In the genomic region with DNA sequence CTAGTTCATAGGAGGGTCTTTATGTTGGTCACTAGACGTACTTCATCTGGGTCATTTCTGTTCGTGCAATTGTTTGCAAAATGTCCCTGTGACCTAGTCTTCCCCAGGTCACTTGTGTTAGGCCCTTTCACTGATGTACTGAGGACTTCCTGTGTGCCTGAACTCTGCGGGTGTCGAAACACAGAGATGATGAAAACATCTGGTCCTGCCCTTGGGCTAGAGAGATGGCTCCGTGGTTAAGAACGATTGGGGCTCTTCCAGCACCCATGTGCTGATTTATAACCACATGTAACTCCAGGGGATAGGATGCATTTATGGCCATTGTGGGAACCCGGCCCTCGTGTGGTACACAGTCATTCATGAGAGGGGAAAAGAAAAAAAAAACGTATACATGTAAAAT, we compare ENCODE assay signal across 21 mouse cellular contexts.
DNase-seq lines count a peak whose midpoint lies in the region; ATAC-seq and TF ChIP-seq lines count a peak whose summit lies in the region.
"Had no signal": no experiment of that assay in that cellular context is flagged by ENCODE, and none has a peak within 500 bp of the region (broad histone marks: within the 10 kb centered on the region; RNA-seq: fewer than 3 reads in every experiment).

No protein-coding gene starts in this region.

- TF ChIP-seq CTCF in liver, postnatal 0 days (IDR thresholded peaks at IDR 0.05; ENCODE audit: low read depth), result no peak

- WGBS in liver, postnatal 0 days (ENCODE audit: insufficient replicate concordance), result 44% methylated on average over 9 of the region's 9 CpGs
- 72% methylated on average over 9 of the region's 9 CpGs for WGBS in liver, embryonic 11.5 days
- WGBS in hindbrain, embryonic 13.5 days, result 76% methylated on average over 9 of the region's 9 CpGs

- peak; percentile 35; the same call in 1 of the 2 replicates for ATAC-seq in liver, postnatal 0 days
- no peak for ATAC-seq in liver, embryonic 11.5 days (replicated peaks; ENCODE audit: low FRiP score)
- peak; percentile 80 for ATAC-seq in granulocyte monocyte progenitor cell, adult 5-6 weeks (replicated peaks; ENCODE audit: poor library complexity, severe bottlenecking)
- ATAC-seq in hindbrain, embryonic 13.5 days (ENCODE audit: low FRiP score), result no peak
- ATAC-seq: CD4-positive, CD25-positive, alpha-beta regulatory T cell, adult 4 months; forebrain, embryonic 16.5 days; intestine, embryonic 15.5 days had no signal

- TF ChIP-seq EP300 in liver, postnatal 0 days (IDR thresholded peaks at IDR 0.05; ENCODE audit: low read depth), result no peak

- H3K27me3 ChIP-seq in liver, postnatal 0 days (ENCODE audit: insufficient read depth, low read length), result no peaks in the 10 kb centered on the region
- H3K27me3 ChIP-seq in liver, embryonic 11.5 days (replicated peaks; ENCODE audit: control insufficient read depth, insufficient read depth, low read length), result no peaks in the 10 kb centered on the region
- H3K27me3 ChIP-seq in hindbrain, embryonic 13.5 days, result no peaks in the 10 kb centered on the region
- H3K27me3 ChIP-seq: embryonic facial prominence, embryonic 12.5 days; forebrain, embryonic 12.5 days; heart, embryonic 15.5 days; intestine, embryonic 15.5 days had no signal

- DNase-seq in liver, postnatal 0 days, result no peak
- no peak for DNase-seq in liver, embryonic 11.5 days (ENCODE audit: low spot score)
- peak; percentile 36 for DNase-seq in adipocyte (ENCODE audit: low spot score)
- DNase-seq in embryo, embryonic 10 days (ENCODE audit: low spot score), result no peak
- DNase-seq: adrenal gland, postnatal 25 days; B cell, adult 2 months; cerebellum, adult 2 months; cerebellum, postnatal 10 days; heart, postnatal 14 days had no signal

- peaks cover 9% of the 10 kb centered on the region for H3K4me1 ChIP-seq in liver, postnatal 0 days (ENCODE audit: insufficient read depth)
- no peaks in the 10 kb centered on the region for H3K4me1 ChIP-seq in liver, embryonic 11.5 days (replicated peaks; ENCODE audit: control insufficient read depth, insufficient read depth, low read length)
- no peaks in the 10 kb centered on the region for H3K4me1 ChIP-seq in hindbrain, embryonic 13.5 days (replicated peaks)
- H3K4me1 ChIP-seq: embryonic facial prominence, embryonic 12.5 days; forebrain, embryonic 12.5 days had no signal

- no peak overlapping the region for H3K4me2 ChIP-seq in liver, postnatal 0 days (ENCODE audit: low read depth, low read length)
- H3K4me2 ChIP-seq in liver, embryonic 11.5 days, result no peak overlapping the region
- no peak overlapping the region for H3K4me2 ChIP-seq in hindbrain, embryonic 13.5 days
- H3K4me2 ChIP-seq: embryonic facial prominence, embryonic 12.5 days; forebrain, embryonic 12.5 days; heart, embryonic 11.5 days; heart, embryonic 15.5 days; hindbrain, embryonic 14.5 days; intestine, embryonic 15.5 days had no signal

- no peak overlapping the region for H3K27ac ChIP-seq in liver, postnatal 0 days (ENCODE audit: low read depth)
- no peak overlapping the region for H3K27ac ChIP-seq in liver, embryonic 11.5 days (ENCODE audit: low read depth, low read length)
- H3K27ac ChIP-seq in hindbrain, embryonic 13.5 days, result no peak overlapping the region
- H3K27ac ChIP-seq: embryonic facial prominence, embryonic 12.5 days; forebrain, embryonic 12.5 days; heart, adult 2 months; heart, embryonic 15.5 days; hindbrain, embryonic 14.5 days; intestine, embryonic 15.5 days had no signal

- no peaks in the 10 kb centered on the region for H3K9me3 ChIP-seq in liver, postnatal 0 days (ENCODE audit: low read length)
- no peaks in the 10 kb centered on the region for H3K9me3 ChIP-seq in liver, embryonic 11.5 days (ENCODE audit: control insufficient read depth, low read length)
- no peaks in the 10 kb centered on the region for H3K9me3 ChIP-seq in hindbrain, embryonic 13.5 days
- H3K9me3 ChIP-seq: embryonic facial prominence, embryonic 12.5 days; forebrain, embryonic 12.5 days; heart, embryonic 15.5 days; intestine, embryonic 15.5 days had no signal

- no peak overlapping the region for H3K9ac ChIP-seq in liver, postnatal 0 days (replicated peaks)
- H3K9ac ChIP-seq in liver, embryonic 11.5 days (ENCODE audit: low read depth, low read length), result no peak overlapping the region
- no peak overlapping the region for H3K9ac ChIP-seq in hindbrain, embryonic 13.5 days
- H3K9ac ChIP-seq: embryonic facial prominence, embryonic 12.5 days; forebrain, embryonic 12.5 days; heart, embryonic 15.5 days; hindbrain, embryonic 14.5 days; intestine, embryonic 15.5 days had no signal

- no peaks in the 10 kb centered on the region for H3K36me3 ChIP-seq in liver, postnatal 0 days (replicated peaks; ENCODE audit: insufficient read depth, low read length)
- no peaks in the 10 kb centered on the region for H3K36me3 ChIP-seq in liver, embryonic 11.5 days (ENCODE audit: control insufficient read depth, insufficient read depth, low read length)
- H3K36me3 ChIP-seq in hindbrain, embryonic 13.5 days, result no peaks in the 10 kb centered on the region
- H3K36me3 ChIP-seq: embryonic facial prominence, embryonic 12.5 days; forebrain, embryonic 12.5 days; G1E; heart, embryonic 15.5 days; intestine, embryonic 15.5 days had no signal

- no peak overlapping the region for H3K4me3 ChIP-seq in liver, postnatal 0 days (ENCODE audit: low read depth, low read length)
- H3K4me3 ChIP-seq in liver, embryonic 11.5 days (ENCODE audit: low read depth, low read length), result no peak overlapping the region
- no peak overlapping the region for H3K4me3 ChIP-seq in hindbrain, embryonic 13.5 days
- H3K4me3 ChIP-seq: embryonic facial prominence, embryonic 12.5 days; forebrain, embryonic 12.5 days; heart, adult 2 months; heart, embryonic 15.5 days; intestine, embryonic 15.5 days had no signal

Comparison
In these comparisons a context has a peak if more than half of its experiments do, and no peak if none do; other contexts are left out.
1. ATAC-seq: peak in liver, postnatal 0 days (single experiment) and granulocyte monocyte progenitor cell, adult 5-6 weeks (single experiment); none in liver, embryonic 11.5 days (single experiment) and hindbrain, embryonic 13.5 days (single experiment).